Mouse (Mus musculus): ENCODE measurements around the gene Jdp2.
A peak's percentile ranks its signal among the peaks of the same experiment; 100 is the strongest.
"Not testable (repeated sequence)": the region's sequence is repeated elsewhere in the genome, so short reads cannot be mapped to it uniquely, and the experiment has no call there.

Jdp2 gene

DNA sequence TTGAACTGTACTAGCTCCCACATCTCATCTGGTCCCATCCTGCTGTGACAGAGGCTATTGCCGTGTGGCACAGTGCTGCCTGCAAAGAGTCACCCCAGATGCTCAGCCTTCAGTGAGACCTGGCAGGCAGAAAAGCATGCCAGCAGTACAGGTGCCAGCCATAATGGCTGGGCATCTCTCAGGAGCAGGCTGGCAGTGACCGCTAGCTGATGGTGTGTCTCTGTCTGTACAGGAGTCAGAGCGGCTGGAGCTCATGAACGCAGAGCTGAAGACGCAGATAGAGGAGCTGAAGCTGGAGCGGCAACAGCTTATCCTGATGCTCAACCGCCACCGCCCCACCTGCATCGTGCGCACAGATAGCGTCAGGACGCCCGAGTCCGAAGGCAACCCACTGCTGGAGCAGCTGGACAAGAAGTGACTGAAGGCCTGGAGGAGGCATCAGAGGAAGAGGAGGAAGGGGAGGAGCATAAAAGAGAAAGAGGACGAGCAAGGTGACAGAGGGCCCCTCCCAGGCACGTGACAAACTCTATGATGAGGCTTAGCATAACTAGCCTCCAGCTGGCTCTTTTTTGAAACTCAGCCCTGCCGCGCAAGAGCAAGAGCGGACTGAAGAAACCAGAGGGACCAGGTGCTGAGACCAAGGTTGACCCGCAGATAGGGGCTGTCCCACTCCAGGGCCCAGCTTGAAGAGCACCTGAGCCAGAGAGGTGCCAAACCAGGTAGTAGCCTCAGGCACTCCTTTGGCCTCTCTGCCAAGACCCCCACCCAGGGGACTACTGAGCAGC lies 39.9 kb downstream of the Jdp2 start:
- no peak for DNase-seq (ENCODE audit: low spot score)

GRCm38 (mm10) chr12:85639326-85640008 lies 40.6 kb downstream of the Jdp2 start:
- no peak for DNase-seq (ENCODE audit: low spot score)

DNA sequence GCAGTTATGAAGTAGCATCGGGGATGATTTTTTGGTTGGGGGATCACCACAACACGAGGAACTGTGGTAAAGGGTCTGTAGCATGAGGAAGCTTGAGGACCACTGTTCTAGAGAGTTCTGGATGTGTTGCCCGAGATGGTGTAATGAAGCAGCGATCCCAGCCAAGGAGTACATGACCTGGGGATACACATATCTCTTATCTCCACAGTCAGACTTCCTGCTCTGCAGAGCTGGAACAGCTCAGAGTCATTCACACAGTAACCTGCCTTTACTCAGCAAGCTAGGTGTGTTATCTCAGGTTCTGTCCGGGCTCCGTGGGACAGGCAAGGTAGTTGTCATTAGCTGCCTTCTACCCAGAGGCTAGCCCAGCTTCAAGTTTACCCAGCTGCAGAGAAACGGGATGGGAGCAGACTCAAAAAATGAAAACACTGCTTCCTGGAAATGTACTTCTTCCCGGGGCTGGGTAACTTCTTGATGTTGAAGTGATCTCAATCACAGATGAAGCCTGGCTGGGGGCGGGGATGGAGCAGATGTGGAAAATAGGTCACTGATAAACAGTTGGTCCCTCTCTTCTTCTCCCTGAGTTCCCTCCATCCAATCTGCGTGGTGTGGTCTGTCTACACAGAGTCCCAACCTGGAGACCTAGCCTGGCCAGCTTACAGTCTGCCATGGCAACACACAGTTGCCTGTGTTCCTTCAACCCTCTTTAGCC lies 42.2 kb downstream of the Jdp2 start:
- no peak for DNase-seq (ENCODE audit: low spot score)

DNA sequence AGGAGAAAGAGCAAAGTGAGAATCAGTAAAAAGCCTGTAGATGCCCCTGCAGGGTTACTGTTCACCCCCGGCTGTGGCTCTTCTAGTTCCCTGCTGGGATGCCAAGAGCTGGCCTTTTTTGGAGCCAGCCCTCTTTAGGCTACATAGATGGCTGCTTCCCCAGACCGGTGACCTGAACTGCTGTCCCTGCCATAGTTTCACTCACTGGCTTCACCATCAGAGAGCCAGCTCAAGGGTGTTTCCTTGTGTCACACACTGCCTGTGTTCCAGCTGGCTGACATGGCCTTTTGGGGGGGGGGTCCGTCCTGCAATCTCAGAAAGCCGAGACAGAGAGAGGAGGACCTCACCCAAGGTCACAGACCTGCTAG lies 42.7 kb downstream of the Jdp2 start:
- DNase-seq (ENCODE audit: low spot score) = no peak

DNA sequence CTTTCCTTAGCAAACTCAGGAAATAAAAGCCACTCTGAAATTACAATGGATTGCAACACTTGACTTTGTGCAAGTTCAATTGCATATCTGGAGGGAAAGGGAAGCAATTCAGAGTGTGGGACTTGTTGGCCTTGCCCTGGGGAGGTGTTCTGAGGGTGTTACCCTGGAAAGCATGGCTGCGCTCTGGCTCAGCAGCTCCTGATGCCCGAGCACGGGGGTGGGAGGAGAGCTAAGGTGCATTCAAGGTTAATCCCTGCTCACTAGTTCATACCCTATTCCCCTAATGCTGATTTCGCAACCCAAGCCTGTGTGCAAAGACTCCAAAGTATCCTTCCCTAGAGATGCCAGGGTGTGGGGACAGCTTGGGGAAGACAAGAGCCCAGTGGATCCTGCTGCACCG lies 44.9 kb downstream of the Jdp2 start:
- no peak for DNase-seq (ENCODE audit: low spot score)

DNA sequence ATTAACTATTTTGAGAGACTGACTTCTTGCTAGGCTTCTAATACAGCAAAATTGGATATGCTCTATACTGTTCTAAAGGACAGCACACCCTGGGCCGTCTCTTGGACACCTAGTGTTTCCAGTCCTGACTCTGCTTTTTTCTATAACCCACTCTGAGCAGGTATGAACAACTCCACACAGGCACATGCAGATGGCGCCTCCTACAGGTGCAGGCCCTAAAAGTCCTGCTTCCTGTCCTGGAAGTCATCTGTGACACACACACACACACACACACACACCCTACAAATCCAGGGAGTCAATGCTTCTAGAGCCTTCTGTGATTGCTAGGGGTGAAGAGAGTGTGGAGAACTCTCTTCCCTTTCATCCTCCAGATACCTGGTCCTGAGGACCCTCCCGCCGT lies 46.8 kb downstream of the Jdp2 start:
- no peak for DNase-seq (ENCODE audit: low spot score)

GRCm38 (mm10) chr12:85647346-85647745 lies 48.5 kb downstream of the Jdp2 start:
- DNase-seq (ENCODE audit: low spot score) = no peak

DNA sequence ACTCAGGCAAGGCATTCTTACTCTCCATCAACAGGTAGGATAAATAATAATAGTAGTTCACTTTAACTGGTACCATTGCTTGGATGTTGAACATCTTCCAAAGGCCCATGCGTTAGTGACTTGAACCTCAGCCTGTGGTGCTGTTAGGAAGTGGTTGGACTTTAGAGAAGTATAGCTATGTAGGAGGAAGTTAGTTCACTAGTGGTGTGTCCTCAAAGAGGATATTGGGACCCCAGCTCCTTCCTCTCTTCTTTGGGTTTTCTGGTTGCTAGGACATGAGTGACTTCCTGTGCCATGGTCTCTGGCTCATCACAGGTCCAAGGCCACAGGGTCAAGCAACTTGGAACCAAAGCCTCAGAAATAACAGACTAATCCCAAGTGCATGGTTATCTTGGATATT lies 49.1 kb downstream of the Jdp2 start:
- no peak for DNase-seq (ENCODE audit: low spot score)

- DNase-seq (ENCODE audit: low spot score) = no peak
Observed at GRCm38 (mm10) chr12:85659319-85659718, 60.5 kb downstream of the Jdp2 start.

GRCm38 (mm10) chr12:85660855-85661254 lies 62.0 kb downstream of the Jdp2 start:
- DNase-seq (ENCODE audit: low spot score) = no peak

GRCm38 (mm10) chr12:85662232-85662631 lies 63.4 kb downstream of the Jdp2 start:
- DNase-seq (ENCODE audit: low spot score) = not testable (repeated sequence)

DNA sequence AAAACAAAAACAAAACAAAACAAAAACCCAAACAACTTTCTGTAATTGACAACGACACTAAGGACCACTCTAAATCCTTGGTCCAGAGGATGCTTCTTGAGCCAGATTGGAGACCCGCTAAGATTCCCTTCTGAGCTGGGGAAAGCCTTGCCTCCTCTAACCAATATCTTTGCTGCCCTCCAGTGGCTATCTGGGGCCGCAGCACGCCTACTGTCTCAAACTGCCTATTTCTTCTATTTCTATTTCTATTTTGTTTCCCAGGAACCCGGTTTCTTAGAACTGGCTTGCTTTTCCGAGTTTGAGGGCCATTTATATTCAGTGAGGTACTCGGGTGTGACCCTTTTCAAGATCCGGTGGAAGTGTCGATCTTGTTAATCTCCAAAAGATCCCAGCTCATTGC lies 64.1 kb downstream of the Jdp2 start:
- peak; percentile 35 for DNase-seq (ENCODE audit: low spot score)

DNA sequence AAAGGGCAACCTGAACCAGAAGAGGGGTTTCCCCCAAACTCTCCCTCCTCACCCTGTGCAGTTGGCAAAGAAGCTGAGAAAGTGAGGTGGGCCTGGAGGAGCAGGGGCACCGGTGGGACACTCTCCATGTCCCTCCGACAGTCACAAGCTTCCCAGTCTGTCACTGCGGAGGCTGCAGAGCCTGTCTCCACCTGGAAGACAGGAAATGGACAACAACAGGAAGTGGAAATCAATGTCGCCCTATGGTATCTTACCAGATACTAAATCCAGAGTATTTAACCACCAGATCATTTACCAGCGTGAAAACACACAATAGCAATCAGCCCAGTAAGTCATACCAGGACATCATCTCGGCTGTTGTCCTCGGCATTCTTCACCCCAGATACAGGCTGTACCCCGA lies 67.3 kb downstream of the Jdp2 start:
- no peak for DNase-seq (ENCODE audit: low spot score)

DNA sequence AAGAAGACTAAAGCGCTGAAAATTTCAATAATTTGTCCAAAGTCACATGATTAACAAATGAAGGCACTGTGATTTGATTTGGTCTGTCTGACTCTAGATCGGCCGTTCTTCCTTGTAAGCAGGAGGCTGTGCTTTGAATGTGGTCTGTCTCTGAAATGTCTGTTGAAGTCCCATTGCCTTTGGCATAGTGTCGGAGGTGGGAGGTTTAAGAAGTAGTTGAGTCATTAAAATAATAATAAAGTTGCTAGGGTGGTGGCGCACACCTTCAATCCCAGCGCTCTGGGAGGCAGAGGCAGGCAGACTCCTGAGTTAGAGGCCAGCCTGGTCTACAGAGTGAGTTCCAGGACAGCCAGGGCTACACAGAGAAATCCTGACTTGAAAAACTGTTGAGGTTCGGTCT lies 68.2 kb downstream of the Jdp2 start:
- no peak for DNase-seq (ENCODE audit: low spot score)

DNA sequence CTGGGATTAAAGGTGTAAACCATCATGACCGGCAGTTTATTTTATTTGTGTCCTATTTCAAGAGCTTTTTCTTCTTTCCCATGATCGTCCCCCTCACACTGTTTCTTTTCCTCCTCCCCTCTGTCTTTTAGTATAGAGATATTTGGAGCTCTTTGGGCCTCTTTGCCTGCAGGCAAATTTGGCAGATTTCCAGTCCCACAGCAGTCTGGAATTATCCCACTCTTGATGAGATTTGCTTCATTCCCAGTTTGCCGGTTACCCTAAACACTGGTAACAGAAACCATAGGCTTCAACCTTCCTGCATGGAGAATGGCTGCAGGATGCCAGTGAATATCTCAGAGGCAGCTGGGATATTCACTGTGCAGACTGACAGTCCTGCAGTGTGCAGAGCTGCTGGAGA lies 69.9 kb downstream of the Jdp2 start:
- DNase-seq (ENCODE audit: low spot score) = no peak

GRCm38 (mm10) chr12:85670080-85670479 lies 71.3 kb downstream of the Jdp2 start:
- no peak for DNase-seq (ENCODE audit: low spot score)

GRCm38 (mm10) chr12:85673914-85674313 lies 75.1 kb downstream of the Jdp2 start:
- DNase-seq (ENCODE audit: low spot score) = no peak

DNA sequence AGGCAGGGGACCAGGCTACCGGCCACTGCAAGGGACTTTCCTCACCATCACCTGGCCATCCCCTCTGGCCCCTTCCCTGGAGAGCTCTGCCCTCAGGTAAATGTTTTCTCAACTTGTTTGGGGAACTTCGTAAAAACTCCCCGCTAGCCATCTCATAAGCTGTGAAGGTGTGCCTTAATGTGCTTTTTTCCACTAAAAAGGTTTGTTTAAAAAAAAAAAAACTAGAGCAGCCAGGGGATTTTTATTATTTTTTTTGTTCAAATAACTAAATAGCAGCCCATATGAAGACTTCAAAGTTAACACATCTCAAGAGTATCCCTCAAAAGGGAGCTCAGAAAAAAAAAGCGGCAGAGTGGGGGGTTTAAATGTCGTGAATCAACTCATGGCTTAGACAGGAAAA lies 80.3 kb downstream of the Jdp2 start:
- DNase-seq (ENCODE audit: low spot score) = no peak

- DNase-seq (ENCODE audit: low spot score) = no peak
Observed at GRCm38 (mm10) chr12:85679808-85680207, 81.0 kb downstream of the Jdp2 start.

- no peak for DNase-seq (ENCODE audit: low spot score)
Observed at GRCm38 (mm10) chr12:85682328-85682727, 83.5 kb downstream of the Jdp2 start.

DNA sequence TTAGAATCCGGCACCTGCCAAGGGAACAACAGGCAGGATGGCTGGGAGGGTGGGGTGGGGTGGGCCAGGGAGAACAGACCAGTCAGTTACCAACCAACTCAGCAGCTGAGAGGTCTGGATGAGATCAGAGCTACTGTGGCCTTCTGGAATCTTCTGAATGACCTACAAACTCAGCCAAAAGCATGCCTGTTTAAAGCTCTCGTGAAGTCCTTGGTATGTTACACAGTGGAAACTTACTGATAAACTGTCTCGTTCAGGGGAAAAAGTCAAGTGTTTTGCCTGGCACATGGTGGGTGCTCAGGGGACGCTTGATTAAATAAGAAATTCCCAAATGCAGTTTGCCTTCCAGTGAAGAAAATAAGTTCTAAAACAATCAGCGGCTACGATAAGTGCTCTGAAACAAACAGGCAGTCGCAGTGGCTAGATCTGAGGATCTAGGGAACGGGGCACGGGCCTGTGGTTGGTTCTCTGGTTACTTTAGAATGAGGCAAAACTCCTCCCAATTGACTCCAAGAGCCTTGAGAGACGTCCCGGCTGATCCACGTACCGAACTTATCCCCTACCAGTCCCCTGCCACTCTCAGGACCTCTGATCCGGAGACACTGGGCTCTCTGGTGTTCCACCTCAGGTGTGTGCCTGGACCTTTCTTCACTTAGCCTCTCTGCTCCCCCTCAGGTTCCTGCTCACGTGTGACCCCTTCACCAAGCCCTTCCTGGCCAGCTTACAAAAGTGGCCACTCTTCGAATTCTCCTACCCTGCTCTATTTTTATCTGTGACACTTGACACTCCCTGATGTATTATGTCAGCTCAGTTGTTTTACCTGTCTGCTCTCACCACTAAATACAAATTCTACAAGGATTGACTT lies 85.8 kb downstream of the Jdp2 start:
- DNase-seq (ENCODE audit: low spot score) = no peak
